Mouse (Mus musculus) ES-E14 (cell line): Measurements from ENCODE around the gene Vps52.

Experiments
- CHD2 ChIP-seq: IDR thresholded peaks from 2 replicates; pipeline ENCODE4 v1.6.1; 2014; ENCODE audit warnings: mild to moderate bottlenecking, low read depth, low read length, inconsistent platforms
- HCFC1 ChIP-seq: IDR thresholded peaks from 2 replicates; pipeline ENCODE4 v1.6.1; 2012; ENCODE audit warnings: low read length, inconsistent platforms, borderline replicate concordance; ENCODE audit not compliant: insufficient read depth
- MAFK ChIP-seq: IDR thresholded peaks from 2 replicates; pipeline ENCODE4 v1.6.1; 2014; ENCODE audit warnings: mild to moderate bottlenecking, low read depth, low read length, inconsistent platforms; ENCODE audit not compliant: insufficient read depth
- ZC3H11A ChIP-seq: IDR thresholded peaks from 2 replicates; pipeline ENCODE4 v1.6.1; 2012; ENCODE audit warnings: low read depth, mild to moderate bottlenecking, inconsistent platforms, low read length, borderline replicate concordance
- ZNF384 ChIP-seq: IDR thresholded peaks from 2 replicates; pipeline ENCODE4 v1.6.1; 2012; ENCODE audit warnings: low read depth, low read length, inconsistent platforms

- no peak for TF ChIP-seq MAFK
- TF ChIP-seq CHD2, result no peak
- no peak for TF ChIP-seq ZC3H11A
- TF ChIP-seq ZNF384, result no peak
- no peak for TF ChIP-seq HCFC1
These were observed 20.1 kb upstream of the Vps52 start for GRCm38 (mm10) chr17:33935422-33936055.
